Mouse (Mus musculus): ENCODE measurements around the gene Lats1.

- TF ChIP-seq POLR2A (IDR thresholded peaks at IDR 0.05; ENCODE audit: low read depth, low read length) (no peak), CTCF (IDR thresholded peaks at IDR 0.05; ENCODE audit: extremely low read depth, insufficient read depth, insufficient read length, insufficient replicate concordance) (no peak)
These were observed 45.4 kb downstream of the Lats1 start for GRCm38 (mm10) chr10:7726501-7726812.
